Mouse (Mus musculus): ENCODE results near the gene Ptprg.

DNA sequence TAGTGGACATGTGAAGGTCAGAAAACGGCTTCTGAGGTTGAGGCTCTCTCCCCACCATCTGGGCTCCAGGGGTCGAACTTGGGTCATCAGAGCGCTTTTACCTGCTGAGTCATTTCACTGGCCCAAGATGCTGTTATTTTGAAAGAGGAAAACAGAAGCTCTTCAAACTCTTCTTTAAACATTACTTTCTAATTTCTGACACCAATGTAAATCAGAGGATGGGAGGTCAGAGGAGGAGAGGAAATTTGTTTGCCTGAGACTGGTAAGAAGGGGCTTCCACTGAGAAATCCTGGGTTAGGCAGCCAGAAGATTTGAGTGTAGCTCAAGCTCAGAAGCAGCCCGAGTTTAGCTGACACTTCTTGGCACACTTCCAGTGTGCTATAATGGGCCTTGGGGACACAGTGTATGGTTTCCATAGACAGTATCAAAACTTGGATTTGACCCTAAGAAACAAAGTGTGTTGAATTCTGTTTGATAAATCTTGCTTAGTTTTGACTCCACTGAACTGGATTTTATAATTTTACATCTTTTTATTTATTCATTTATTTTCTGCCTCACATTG is 221.2 kb downstream of the Ptprg start:
- TF ChIP-seq CTCF (IDR thresholded peaks at IDR 0.05; ENCODE audit: low read depth) (no peak), EP300 (IDR thresholded peaks at IDR 0.05; ENCODE audit: low read depth) (no peak)
